Mouse (Mus musculus) thymus, adult 2 months (tissue): ENCODE data around the gene Arhgap6.

Source experiments
- CTCF ChIP-seq: fragments of 200-500 bp; IDR thresholded peaks from 2 replicates; pipeline ENCODE4 v1.5.1; 2012; ENCODE audit warnings: mild to moderate bottlenecking, control low read depth, low read length, moderate library complexity, borderline replicate concordance; ENCODE audit not compliant: control insufficient read depth, poor library complexity, insufficient read depth; ENCODE audit errors: extremely low read depth
- POLR2A ChIP-seq: fragments of 200-500 bp; IDR thresholded peaks from 2 replicates; pipeline ENCODE4 v1.6.1; 2012; ENCODE audit warnings: mild to moderate bottlenecking, low read length, control low read depth, moderate library complexity; ENCODE audit not compliant: control insufficient read depth, poor library complexity, insufficient read depth; ENCODE audit errors: extremely low read depth

DNA sequence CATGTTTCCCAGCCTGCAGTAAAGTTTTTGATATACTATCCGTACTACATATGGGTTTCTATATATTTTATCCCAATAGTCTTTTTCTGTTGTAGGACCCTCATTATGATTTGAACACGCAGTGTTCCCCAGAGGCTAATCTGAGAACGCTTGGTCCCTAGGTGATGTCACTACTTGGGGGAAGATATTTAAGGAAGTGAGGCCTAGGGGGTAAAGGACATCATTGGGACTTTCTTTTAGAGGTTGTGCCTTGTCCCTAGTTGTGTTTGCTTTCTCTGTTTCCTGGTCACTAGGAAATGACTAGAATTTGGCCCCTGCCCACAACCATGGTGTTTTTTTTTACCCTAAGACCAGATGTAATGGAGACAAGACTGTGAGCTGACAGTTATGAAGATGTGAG, 543.3 kb downstream of the Arhgap6 start:
- TF ChIP-seq POLR2A (no peak), CTCF (no peak)
